Mouse (Mus musculus) layer of hippocampus, adult 8-10 months (tissue): ENCODE data around the gene Zfp418. TPM values are rescaled to one million over a fixed set of nuclear protein-coding genes. Genes with fewer than 3 reads are reported as not detected.
"Not testable (repeated sequence)": the region's sequence is repeated elsewhere in the genome, so short reads cannot be mapped to it uniquely, and the experiment has no call there.

Source experiments
- DNase-seq, 2 experiments: peaks; one replicate each; pipeline ENCODE4 v3.0.0; 2022; ENCODE audit warnings: low spot score in 2 of 2
- total RNA-seq, 4 experiments: library from RNA; stranded (reverse); gene quantifications; 2 replicates each; pipeline ENCODE4 v1.2.4; 2022

The Zfp418 gene
- total RNA-seq = 1 to 10 TPM; 7.0 to 9.4 (median 8.6) TPM

DNA sequence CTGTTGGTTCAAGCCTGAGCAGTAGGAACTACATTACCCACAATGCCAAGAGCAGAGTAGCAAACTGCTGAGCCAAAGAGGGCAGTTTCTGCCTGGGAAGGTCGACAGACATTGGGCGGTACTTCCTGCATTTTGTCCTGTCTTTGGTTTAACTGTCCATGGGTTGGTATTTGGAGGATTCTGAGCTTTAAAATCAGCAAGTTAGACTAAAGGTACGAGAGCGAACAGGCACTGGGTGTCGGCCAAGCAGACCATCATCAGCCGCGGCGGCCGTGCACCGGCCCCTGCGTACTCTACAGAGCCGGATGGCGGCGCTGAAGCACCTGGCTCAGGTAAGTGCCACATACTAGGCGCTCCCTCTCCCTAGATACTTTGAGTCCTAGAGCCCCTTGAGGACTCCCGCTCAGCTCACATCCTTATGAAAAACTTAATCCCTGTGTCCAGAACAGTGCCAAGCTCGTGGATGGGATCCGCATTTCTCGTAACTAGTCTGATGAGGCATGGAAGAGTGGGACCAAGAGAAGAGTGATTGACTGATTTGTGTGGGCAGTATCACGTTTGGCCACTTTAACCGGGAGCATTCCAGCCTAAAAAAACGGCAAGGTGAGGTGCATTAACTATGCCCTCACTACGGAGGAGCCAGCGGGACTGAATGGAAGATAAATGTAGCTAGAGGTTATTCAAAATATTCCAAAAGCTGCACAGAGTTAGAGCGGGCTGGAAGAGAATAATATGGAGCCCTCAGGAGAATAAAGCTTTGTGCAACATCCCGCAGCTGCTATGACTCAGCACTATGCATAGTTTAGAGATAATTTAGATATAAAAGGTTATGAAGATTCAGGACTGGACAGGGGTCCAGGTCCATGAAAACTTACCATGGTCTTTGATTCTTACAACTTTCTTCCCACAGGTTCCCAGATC, at the start of gene Zfp418:
TSS of gene Zfp418 (plus strand) at position 104 of the 921 bp plus-strand sequence.
- peak; percentile 67 to 69 for DNase-seq

DNA sequence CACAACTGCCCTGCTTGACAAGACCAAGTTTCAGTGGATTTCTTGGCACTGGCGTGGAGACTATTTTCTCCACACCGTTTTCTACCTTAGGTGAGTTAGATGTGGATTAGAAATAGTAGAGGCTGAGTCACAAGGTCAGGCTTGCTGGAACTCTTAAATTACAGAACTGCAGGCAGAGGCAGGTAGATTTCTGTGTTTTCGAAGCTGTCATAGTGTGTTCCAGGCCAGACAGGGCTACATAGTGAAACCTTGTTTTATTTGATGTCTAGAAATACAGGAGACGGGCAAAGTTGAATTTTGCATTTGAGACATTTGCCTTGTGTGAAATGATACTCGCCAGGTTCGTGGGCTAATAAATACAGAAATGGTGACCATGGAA, 49.5 kb upstream of the Zfp418 start:
- DNase-seq = no peak

DNA sequence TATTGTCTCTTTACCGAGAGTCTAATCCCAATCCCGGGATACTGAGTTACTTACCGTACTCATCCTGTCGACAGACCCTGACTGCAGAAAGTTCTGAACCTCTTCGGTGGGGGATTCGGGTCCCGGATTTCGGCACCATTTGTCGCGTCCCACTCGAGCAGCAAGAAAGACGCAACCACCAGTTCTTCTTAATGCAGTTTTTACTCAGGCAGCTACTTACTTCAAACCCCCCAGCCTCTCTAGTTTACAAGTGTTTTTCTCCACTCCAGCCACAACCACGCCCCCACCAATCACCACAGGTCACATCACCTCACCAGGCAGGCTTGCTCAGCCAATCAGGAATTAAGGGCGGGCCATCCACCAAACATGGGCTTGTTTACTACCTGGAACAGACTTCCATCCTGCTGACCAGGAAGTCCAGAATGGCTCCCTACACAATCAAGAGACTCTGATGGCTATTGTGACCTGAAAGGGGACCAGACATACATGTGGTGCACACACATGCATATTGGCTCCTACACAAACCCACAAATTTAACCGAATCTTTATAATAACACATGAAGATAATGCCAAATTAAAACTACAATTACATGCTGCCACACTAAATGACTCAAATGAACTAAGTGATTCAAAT, 40.5 kb upstream of the Zfp418 start:
- DNase-seq = not testable (repeated sequence)

DNA sequence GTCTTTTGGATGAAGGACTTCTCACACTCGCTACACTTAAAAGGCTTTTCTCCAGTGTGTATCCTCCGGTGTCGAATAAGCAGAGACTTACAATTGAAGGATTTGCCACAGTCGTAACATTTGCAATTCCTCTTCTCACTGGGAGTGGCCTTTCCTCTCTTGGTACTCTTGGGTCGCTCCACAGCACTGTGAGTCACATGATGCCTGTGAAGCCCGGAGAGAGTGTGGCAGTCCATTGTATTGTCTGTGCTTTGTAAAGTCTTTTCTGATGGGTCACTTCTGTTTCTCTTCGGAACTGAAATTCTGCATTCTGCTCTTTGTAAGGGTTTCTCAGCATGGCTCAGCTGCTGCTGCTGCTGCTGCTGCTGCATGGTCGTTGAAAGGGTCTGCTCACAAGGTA, 38.4 kb upstream of the Zfp418 start:
- DNase-seq = no peak

DNA sequence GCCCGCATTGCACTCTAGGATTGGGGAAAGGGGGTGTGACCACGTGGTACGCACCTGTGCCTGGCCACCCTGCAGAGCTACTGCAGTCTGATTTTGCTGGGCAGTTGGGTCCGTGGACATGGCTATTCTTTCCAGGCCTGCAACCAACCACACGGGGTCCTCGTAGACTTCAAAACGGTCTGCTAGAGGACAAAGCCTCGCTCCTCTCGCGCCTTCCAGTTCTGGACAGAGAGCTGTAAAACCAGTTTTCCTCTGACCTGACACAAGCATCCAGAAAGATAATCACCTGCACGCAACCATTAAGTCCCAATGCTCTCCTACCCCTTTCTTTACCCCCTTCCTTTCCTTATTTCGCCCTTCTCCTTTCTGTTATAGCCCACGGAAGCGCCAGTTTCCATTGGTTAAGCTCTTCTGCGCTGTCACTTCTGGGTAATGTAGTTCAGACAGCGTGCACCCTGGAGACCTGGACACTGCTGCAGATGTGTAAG, 34.7 kb upstream of the Zfp418 start, which contains the start of gene Zfp773:
TSS of gene Zfp773 (minus strand) at position 377 of the 488 bp plus-strand sequence.
- DNase-seq = peak; percentile 25 to 53

DNA sequence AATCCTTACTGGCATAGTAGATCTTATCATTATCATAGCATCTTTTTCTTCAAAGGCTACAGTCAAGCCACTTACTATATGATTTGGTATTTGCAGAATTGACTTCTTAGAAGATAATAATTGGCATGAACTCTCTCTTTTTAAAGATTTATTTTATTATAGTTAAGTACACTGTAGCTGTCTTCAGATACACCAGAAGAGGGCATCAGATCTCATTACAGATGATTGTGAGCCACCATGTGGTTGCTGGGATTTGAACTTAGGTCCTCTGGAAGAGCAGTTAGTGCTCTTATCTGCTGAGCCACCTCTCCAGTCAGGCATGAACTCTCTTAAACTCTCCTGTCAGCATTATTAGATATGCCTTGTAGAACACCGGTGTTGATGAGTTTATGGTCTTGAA, 26.9 kb upstream of the Zfp418 start:
- DNase-seq = no peak

DNA sequence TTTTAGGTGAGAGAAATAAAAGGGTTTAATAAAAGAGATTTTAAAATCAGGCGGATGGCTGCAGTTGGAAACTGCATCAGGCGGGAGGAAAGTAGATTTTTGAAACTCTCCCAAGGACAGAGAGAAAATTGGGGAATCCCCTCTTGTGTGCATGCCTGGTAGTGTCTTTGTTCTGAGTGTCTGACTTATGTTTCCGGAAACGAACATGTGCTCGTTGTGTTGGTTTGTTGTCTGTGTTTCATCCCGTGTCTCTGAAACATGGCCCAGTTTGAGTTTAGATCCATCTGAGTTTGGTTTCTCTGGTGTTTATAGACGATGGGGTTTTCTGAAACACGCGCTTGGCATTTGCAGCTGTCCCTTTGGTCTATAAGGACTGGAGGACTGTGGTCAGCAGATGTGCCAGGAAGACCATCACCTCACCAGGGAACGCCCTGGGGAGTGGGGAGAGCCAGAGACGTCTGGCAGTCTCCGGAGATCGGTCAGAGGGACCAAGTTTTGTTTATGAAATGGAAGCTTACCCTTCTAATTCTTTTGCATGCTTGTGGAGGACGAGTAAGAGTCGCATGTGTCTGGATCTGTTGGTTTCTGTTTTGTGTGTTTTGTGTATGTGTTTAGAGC, 25.0 kb upstream of the Zfp418 start:
- no peak for DNase-seq

DNA sequence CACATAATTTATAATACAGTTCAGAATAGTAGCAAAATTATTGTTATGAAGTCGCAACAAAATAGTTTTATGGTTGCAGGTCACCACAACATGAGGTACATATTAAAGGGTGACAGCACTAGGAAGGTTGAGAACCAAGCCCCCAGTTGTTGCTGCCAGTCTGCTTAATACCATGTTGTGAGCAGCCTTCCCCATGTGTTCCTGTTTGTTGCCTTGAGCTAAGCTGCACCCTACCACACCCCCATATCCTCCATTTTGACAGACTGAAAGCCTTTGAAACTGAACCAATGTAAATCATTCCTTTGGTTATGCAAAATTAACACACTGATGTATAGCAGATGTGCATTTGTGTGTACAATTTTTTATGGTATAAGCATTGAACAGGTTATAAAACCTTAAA, 14.8 kb downstream of the Zfp418 start:
- DNase-seq = no peak

DNA sequence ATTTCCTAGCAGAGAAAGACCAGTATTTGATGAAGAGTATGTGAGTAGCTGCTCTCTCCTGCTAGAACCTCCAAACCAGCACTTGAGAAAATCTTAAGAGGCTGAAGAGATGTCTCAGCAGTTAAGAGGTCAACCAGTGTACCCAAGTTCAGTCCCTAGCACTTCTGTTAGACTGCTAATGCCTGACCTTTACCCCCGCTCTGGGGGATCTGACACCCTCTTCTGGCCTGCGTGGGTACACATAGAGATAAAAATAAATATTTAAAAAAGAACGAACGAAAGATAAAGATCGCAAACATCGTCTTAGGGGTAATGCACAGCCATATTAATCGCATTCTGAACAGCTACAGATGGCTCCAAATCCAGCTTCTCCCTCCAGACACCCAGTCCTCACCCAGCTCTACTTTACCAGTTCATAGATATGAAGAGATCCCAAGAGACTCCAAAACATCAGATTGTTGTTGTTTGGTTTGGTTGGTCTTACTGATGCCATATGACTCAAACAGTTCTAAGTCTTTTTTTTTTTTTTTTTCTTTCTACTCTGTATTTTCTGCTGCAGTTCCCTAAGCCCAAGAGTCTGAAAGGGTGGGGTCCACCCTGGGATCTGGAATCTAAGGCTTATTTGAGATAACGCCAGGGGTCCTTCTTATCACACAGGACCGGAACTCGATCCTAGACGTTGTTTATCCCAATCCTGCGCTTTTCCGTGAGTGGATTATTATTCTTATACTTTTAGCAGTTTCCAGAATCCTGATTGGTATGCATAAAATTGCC, 16.5 kb downstream of the Zfp418 start:
- DNase-seq = no peak

DNA sequence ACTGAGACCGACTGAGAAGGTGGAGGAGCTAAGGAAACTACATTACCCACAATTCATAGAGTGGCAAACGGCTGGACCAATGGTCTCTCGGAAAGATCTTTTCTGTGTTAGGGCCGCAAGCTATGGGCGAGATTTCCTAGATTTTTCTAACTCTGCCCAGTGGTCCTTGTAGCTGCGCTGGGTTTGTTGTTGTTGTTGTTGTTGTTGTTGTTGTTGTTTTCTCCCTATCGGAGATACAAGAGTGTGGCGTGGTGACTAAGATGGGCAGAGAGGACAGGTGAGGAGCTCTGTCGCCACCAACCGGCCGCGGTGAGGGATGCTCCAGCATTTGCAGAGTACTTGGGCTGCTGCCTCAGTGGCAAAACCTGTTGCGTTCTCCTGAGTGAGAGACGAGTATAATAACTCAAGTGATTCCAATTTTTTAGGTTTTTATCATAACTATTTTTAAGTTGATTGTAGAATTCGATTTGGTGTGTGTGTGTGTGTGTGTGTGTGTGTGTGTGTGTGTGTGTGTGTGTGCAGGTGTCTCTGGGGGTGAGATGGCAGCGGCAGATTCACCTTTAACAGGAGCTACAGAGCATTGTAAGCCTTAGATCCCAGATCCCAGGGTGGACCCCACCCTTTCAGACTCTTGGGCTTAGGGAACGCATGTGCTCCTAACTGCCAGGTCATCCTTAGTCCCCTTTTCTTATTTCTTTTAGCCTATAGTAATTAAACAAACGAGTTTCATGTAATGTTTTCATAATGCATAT, 17.2 kb downstream of the Zfp418 start:
- DNase-seq = peak; percentile 55 to 75

DNA sequence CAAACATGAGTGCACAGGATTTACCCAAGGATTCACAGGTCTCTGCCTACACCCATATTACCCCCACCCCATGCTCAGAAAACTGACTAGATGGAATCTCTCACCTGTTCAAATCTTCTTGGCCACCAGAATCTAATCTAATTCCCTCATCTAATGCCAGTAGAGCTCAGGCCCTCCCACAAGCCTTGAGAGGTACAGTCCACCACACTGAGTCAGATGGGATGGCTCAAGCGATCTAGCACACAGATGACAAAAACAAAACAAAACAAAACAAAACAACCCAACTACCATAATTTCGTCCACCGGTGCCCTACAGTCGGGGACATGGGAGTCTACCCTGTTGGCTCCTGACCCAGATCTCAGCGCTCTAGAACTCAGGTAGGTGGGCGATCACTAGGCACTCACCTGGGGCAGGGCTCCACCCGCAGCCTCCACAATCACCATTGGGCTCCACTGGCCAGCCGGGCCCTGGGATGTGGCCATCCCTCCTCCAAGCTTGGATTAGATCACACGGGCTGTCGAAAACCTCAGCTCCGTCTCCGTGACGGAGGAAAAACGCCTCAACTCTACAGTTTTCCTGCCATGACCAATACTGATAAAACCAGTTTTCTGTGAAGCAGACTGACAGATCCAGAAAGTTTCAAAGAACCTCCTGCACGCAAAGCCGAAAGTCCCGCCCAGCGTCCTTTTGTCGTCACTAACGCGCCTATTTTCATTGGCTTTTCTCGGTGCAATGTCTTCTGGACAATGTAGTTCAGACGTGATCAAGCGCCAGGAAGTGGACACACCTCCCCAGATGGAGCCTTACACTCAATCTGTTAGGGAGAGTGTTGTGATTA, 38.4 kb downstream of the Zfp418 start, which contains the start of gene Zfp772:
TSS of gene Zfp772 (minus strand) at position 686 of the 839 bp plus-strand sequence.
- DNase-seq = peak; percentile 46 to 50

Other genes starting within 250 kb of the Zfp418 start
- gene Aurkc, start 176.0 kb upstream of the Zfp418 start, total RNA-seq = under 1 TPM in 1 of 4 experiments, not detected in 3; 0.60 TPM
- gene Zfp954, start 49.8 kb upstream of the Zfp418 start, total RNA-seq = 10 to 100 TPM; 11.4 to 14.5 (median 13.5) TPM
- gene Zfp773, start 34.6 kb upstream of the Zfp418 start, total RNA-seq = 1 to 10 TPM; 2.3 to 3.5 (median 3.0) TPM
- gene Zfp772, start 38.7 kb downstream of the Zfp418 start, total RNA-seq = 10 to 100 TPM in 1 of 4 experiments, 1 to 10 TPM in 3; 7.0 to 10.2 (median 9.0) TPM
- 1 to 10 TPM; 1.9 to 4.2 (median 2.2) TPM for gene Vmn2r29, start 76.0 kb downstream of the Zfp418 start, total RNA-seq
- gene Gm45844, start 107.0 kb downstream of the Zfp418 start, total RNA-seq = 10 to 100 TPM; 11.4 to 12.6 (median 11.8) TPM
- 100 to 1,000 TPM; 119 to 129 (median 124) TPM for gene Clcn4, start 129.5 kb downstream of the Zfp418 start, total RNA-seq
- under 1 TPM; 0.16 to 0.45 (median 0.27) TPM for gene Vmn2r30, start 166.3 kb downstream of the Zfp418 start, total RNA-seq
- gene Gm45783, start 203.2 kb downstream of the Zfp418 start, total RNA-seq = under 1 TPM in 1 of 4 experiments, not detected in 3; 0.67 TPM
- not detected for gene Vmn2r31, start 228.4 kb downstream of the Zfp418 start, total RNA-seq